Mouse (Mus musculus): ENCODE data around the gene Cacng4. TPM values are rescaled to one million over a fixed set of nuclear protein-coding genes. Genes with fewer than 3 reads are reported as not detected.

Gene Cacng4
- polyA plus RNA-seq, 1 experiment = 2.3 TPM

DNA sequence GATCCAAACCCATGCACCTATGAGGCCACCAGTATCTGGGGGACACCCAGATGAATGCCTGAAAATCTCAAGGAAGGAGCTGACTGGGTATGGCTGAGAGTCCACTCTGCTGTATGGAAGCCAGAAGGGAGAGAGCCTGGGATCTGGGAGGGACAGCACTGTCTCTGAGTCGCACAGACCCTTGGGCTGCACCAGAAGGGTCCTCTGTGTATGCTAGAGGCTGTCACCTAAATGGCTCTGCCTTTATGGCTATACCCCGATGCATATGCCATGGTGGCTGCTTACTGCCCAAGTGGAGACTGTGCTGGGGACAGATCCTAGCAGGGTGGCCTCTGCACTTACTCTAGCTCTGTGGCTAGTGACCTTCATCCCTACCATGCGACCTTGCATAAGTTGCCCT lies 8.6 kb downstream of the Cacng4 start:
- Histone ChIP-seq H3K36me3 (ENCODE audit: control insufficient read depth, insufficient read depth, low read length) (no peaks in the 10 kb centered on the region), H3K4me1 (ENCODE audit: control insufficient read depth, insufficient read depth, low read length) (no peaks in the 10 kb centered on the region), H3K27ac (ENCODE audit: control insufficient read depth, insufficient read depth, low read depth, low read length) (no peak overlapping the region), H3K4me3 (ENCODE audit: control insufficient read depth, low read depth, low read length) (no peak overlapping the region), H3K27me3 (ENCODE audit: control insufficient read depth, insufficient read depth, low read length) (no peaks in the 10 kb centered on the region)
- TF ChIP-seq CTCF (IDR thresholded peaks at IDR 0.05; ENCODE audit: control insufficient read depth, insufficient read depth, insufficient replicate concordance, low read depth, low read length) = no peak
- TF ChIP-seq POLR2A (IDR thresholded peaks at IDR 0.05; ENCODE audit: control insufficient read depth, low read depth, low read length) = no peak

DNA sequence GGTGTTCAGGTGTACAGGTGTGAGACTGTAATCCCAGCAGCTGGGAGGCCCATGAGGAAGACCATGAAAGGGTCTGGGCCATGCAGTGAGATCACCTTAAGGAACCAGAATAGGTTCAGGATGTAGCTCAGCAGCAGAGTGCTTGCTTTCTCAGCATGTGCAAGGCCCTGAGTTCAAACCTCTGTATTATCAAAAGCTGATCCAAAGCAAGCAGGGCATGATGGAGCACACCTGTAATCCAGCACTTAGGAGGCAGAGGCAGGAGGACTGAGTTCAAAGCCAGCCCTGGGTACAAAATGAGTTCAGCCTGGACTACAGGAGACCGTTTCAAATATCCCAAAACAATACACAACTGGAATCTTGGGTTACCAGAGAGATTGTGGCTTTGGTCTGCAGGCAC lies 9.1 kb downstream of the Cacng4 start:
- H3K27ac ChIP-seq (ENCODE audit: control insufficient read depth, insufficient read depth, low read depth, low read length) = no peak overlapping the region

DNA sequence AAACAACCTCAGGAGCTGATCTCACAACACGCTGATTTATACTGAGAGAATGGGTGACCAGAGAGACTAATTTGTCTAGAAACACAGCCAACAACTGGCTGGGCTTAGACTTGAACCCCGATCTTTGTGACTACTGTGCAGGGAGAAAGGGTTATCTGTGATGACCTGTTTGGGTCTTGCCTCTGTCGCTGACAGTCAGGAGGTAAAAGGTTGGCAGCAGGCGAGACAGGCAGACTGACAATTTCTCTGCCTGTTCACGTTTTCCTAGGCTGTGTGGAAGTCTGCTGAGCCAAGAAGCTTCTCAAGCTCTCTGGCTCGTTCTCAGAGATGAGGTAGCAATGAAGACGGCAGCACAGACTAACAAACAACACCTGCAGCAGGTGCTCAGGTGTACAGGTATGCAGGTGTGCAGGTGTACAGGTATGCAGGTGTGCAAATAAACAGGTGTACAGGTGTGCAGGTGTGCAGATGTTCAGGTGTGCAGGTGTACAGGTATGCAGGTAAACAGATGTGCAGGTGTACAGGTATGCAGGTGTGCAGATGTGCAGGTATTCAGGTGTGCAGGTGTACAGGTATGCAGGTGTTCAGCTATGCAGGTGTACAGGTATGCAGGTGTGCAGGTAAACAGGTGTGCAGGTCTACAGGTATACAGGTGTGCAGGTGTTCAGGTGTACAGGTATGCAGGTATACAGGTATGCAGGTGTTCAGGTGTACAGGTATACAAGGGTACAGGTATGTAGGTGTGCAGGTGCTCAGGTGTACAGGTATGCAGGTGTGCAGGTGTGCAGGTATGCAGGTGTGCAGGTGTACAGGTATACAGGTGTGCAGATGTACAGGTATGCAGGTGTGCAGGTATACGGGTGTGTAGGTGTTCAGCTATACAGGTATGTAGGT lies 10.2 kb downstream of the Cacng4 start:
- H3K4me3 ChIP-seq (ENCODE audit: control insufficient read depth, low read depth, low read length) = no peak overlapping the region
- H3K4me1 ChIP-seq (ENCODE audit: control insufficient read depth, insufficient read depth, low read length) = no peaks in the 10 kb centered on the region
- no peaks in the 10 kb centered on the region for H3K27me3 ChIP-seq (ENCODE audit: control insufficient read depth, insufficient read depth, low read length)
- no peak overlapping the region for H3K27ac ChIP-seq (ENCODE audit: control insufficient read depth, insufficient read depth, low read depth, low read length)
- H3K36me3 ChIP-seq (ENCODE audit: control insufficient read depth, insufficient read depth, low read length) = no peaks in the 10 kb centered on the region
- TF ChIP-seq POLR2A (IDR thresholded peaks at IDR 0.05; ENCODE audit: control insufficient read depth, low read depth, low read length) = no peak
- no peak for TF ChIP-seq CTCF (IDR thresholded peaks at IDR 0.05; ENCODE audit: control insufficient read depth, insufficient read depth, insufficient replicate concordance, low read depth, low read length)

More for the DNA sequence above, 9.1 kb downstream of the Cacng4 start:
- no peak overlapping the region for H3K4me3 ChIP-seq (ENCODE audit: control insufficient read depth, low read depth, low read length)
- no peaks in the 10 kb centered on the region for H3K27me3 ChIP-seq (ENCODE audit: control insufficient read depth, insufficient read depth, low read length)
- no peaks in the 10 kb centered on the region for H3K36me3 ChIP-seq (ENCODE audit: control insufficient read depth, insufficient read depth, low read length)
- no peaks in the 10 kb centered on the region for H3K4me1 ChIP-seq (ENCODE audit: control insufficient read depth, insufficient read depth, low read length)
- TF ChIP-seq CTCF (IDR thresholded peaks at IDR 0.05; ENCODE audit: control insufficient read depth, insufficient read depth, insufficient replicate concordance, low read depth, low read length) (no peak), POLR2A (IDR thresholded peaks at IDR 0.05; ENCODE audit: control insufficient read depth, low read depth, low read length) (no peak)

DNA sequence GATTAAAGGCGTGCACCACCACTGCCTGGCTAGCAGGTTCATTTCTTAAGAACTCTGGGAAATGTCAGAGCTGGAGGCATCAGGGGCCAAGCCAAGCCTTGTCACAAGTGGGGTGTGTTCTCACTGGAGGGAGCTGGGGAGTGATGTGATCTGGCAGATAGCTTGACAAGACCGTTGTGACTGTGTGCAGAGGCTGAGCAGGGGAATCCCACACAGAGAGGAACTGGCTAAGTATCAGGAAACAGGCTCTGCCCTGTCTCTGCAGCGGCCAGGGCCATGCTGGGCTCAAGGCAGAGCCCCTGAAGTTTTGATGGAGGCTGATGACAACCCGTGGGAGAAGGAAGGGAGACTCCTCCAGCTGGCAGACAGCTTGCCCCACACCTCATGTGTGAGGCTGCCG lies 11.8 kb downstream of the Cacng4 start:
- no peak overlapping the region for H3K27ac ChIP-seq (ENCODE audit: control insufficient read depth, insufficient read depth, low read depth, low read length)
- no peaks in the 10 kb centered on the region for H3K36me3 ChIP-seq (ENCODE audit: control insufficient read depth, insufficient read depth, low read length)
- no peaks in the 10 kb centered on the region for H3K27me3 ChIP-seq (ENCODE audit: control insufficient read depth, insufficient read depth, low read length)
- H3K4me3 ChIP-seq (ENCODE audit: control insufficient read depth, low read depth, low read length) = no peak overlapping the region
- TF ChIP-seq CTCF (IDR thresholded peaks at IDR 0.05; ENCODE audit: control insufficient read depth, insufficient read depth, insufficient replicate concordance, low read depth, low read length) = no peak
- TF ChIP-seq POLR2A (IDR thresholded peaks at IDR 0.05; ENCODE audit: control insufficient read depth, low read depth, low read length) = no peak
- no peaks in the 10 kb centered on the region for H3K4me1 ChIP-seq (ENCODE audit: control insufficient read depth, insufficient read depth, low read length)

DNA sequence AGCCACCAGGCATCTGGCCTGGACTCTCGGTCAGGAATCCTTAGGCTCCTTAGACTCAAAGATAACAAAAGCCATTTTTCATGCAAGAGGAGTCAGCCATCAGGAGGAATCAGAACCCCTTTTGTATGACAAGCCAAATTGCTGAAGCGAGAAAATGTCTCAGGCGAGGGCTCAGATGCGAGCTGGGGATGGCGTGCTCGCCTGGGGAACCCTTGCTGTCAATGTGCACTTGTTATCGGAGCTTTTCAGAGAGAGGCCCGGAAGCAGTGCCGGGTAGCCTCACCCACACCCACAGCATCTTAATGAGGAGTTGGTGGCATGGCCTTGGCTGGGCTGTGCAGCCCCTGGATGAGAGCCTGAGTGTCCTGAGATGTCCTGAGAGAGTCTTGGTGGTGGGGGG lies 15.5 kb downstream of the Cacng4 start:
- Histone ChIP-seq H3K4me3 (ENCODE audit: control insufficient read depth, low read depth, low read length) (no peak overlapping the region), H3K36me3 (ENCODE audit: control insufficient read depth, insufficient read depth, low read length) (no peaks in the 10 kb centered on the region), H3K27ac (ENCODE audit: control insufficient read depth, insufficient read depth, low read depth, low read length) (no peak overlapping the region), H3K27me3 (ENCODE audit: control insufficient read depth, insufficient read depth, low read length) (no peaks in the 10 kb centered on the region), H3K4me1 (ENCODE audit: control insufficient read depth, insufficient read depth, low read length) (no peaks in the 10 kb centered on the region)
- no peak for TF ChIP-seq CTCF (IDR thresholded peaks at IDR 0.05; ENCODE audit: control insufficient read depth, insufficient read depth, insufficient replicate concordance, low read depth, low read length)
- no peak for TF ChIP-seq POLR2A (IDR thresholded peaks at IDR 0.05; ENCODE audit: control insufficient read depth, low read depth, low read length)

DNA sequence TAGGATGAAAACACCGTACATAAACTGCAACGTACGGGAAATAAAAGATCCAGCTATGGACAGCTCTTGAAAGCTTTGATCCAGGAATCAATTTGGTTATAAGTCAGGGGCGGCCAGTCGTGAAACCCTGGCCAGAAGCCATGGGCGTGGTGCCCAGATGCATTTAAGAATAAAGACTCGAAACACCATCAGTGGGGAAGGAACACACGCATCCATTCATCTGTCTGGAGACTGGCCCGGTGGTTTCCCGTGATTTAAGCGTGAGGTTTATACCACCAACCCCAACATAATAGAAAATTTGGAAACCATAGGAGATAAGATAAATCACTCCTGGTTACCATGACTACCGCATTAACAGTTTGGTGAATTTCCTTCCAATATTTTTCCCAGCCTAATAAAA lies 16.9 kb downstream of the Cacng4 start:
- TF ChIP-seq CTCF (IDR thresholded peaks at IDR 0.05; ENCODE audit: control insufficient read depth, insufficient read depth, insufficient replicate concordance, low read depth, low read length) (no peak), POLR2A (IDR thresholded peaks at IDR 0.05; ENCODE audit: control insufficient read depth, low read depth, low read length) (no peak)
- H3K4me1 ChIP-seq (ENCODE audit: control insufficient read depth, insufficient read depth, low read length) = no peaks in the 10 kb centered on the region

DNA sequence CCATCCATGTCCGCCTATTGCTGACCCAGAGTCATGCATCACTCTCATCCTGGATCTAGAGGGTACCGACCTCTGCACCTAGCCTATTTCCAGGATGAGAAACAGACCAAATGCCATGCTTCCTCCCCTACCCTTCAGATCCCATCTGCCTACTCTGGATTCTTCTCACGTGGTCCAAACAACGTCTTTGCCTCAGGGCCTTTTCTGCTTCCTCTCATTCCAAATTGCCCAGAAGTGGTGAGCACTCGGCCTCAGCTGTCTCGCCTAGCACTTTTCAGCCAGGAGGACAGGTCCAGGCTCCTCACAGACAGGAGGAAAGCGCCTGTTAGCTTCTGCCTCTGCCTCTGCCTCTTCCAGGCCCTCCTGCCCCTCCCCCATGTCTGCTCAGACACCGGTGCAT lies 21.0 kb downstream of the Cacng4 start:
- no peak overlapping the region for H3K27ac ChIP-seq (ENCODE audit: control insufficient read depth, insufficient read depth, low read depth, low read length)
- H3K27me3 ChIP-seq (ENCODE audit: control insufficient read depth, insufficient read depth, low read length) = no peaks in the 10 kb centered on the region

More for the DNA sequence above, 16.9 kb downstream of the Cacng4 start:
- H3K27ac ChIP-seq (ENCODE audit: control insufficient read depth, insufficient read depth, low read depth, low read length) = no peak overlapping the region
- no peak overlapping the region for H3K4me3 ChIP-seq (ENCODE audit: control insufficient read depth, low read depth, low read length)
- H3K27me3 ChIP-seq (ENCODE audit: control insufficient read depth, insufficient read depth, low read length) = no peaks in the 10 kb centered on the region
- H3K36me3 ChIP-seq (ENCODE audit: control insufficient read depth, insufficient read depth, low read length) = no peaks in the 10 kb centered on the region

More for the DNA sequence above, 21.0 kb downstream of the Cacng4 start:
- Histone ChIP-seq H3K4me1 (ENCODE audit: control insufficient read depth, insufficient read depth, low read length) (no peaks in the 10 kb centered on the region), H3K4me3 (ENCODE audit: control insufficient read depth, low read depth, low read length) (no peak overlapping the region), H3K36me3 (ENCODE audit: control insufficient read depth, insufficient read depth, low read length) (no peaks in the 10 kb centered on the region)
- no peak for TF ChIP-seq POLR2A (IDR thresholded peaks at IDR 0.05; ENCODE audit: control insufficient read depth, low read depth, low read length)
- no peak for TF ChIP-seq CTCF (IDR thresholded peaks at IDR 0.05; ENCODE audit: control insufficient read depth, insufficient read depth, insufficient replicate concordance, low read depth, low read length)
